ENCODE assay signal across 11 mouse cellular contexts in genomic region chr2:67505457-67505856, GRCm38 (mm10). TPM values are rescaled to one million over a fixed set of nuclear protein-coding genes. Genes with fewer than 3 reads are reported as not detected.
"Had no signal": no experiment of that assay in that cellular context is flagged by ENCODE, and none has a peak within 500 bp of the region (broad histone marks: within the 10 kb centered on the region; RNA-seq: fewer than 3 reads in every experiment).

No protein-coding gene starts in this region.

- H3K4me3 ChIP-seq: layer of hippocampus, adult 2 months; limb, embryonic 10.5 days; liver, embryonic 15.5 days; midbrain, embryonic 13.5 days had no signal

- H3K27ac ChIP-seq: layer of hippocampus, adult 2 months; limb, embryonic 10.5 days; liver, embryonic 15.5 days; midbrain, embryonic 13.5 days had no signal

- DNase-seq: kidney, postnatal 36 days; lung, adult 2 months; lung, postnatal 36 days; spleen, adult 18-20 months; thymus, adult 2 months; thymus, postnatal 25 days had no signal

RNA-seq across cellular contexts. Expression of gene Xirp2, which starts 59.7 kb away (rescaled TPM):
- total RNA-seq: layer of hippocampus, adult 2 months; megakaryocyte progenitor cell, adult 5-6 weeks had no signal
